Mouse (Mus musculus): ENCODE results near the gene Maml2. TPM values are rescaled to one million over a fixed set of nuclear protein-coding genes. Genes with fewer than 3 reads are reported as not detected.

Maml2 gene
- 10 to 100 TPM; 20.5 to 22.8 TPM for total RNA-seq (2021)

- no peak for DNase-seq (ENCODE audit: extremely low spot score in 1 of 2, low spot score in 1 of 2)
These were observed at the start of gene Maml2 for GRCm38 (mm10) chr9:13297668-13298512. TSS of gene Maml2 (plus strand) at chr9:13297957.

GRCm38 (mm10) chr9:13248104-13248503 is 49.7 kb upstream of the Maml2 start:
- DNase-seq (ENCODE audit: extremely low spot score in 1 of 2, low spot score in 1 of 2), result no peak

- no peak for DNase-seq (ENCODE audit: extremely low spot score in 1 of 2, low spot score in 1 of 2)
These were observed 46.5 kb upstream of the Maml2 start for GRCm38 (mm10) chr9:13251251-13251650.

GRCm38 (mm10) chr9:13256726-13257125 is 41.0 kb upstream of the Maml2 start:
- DNase-seq (ENCODE audit: extremely low spot score in 1 of 2, low spot score in 1 of 2), result no peak

GRCm38 (mm10) chr9:13258173-13258572 is 39.6 kb upstream of the Maml2 start:
- DNase-seq (ENCODE audit: extremely low spot score in 1 of 2, low spot score in 1 of 2), result no peak

- no peak for DNase-seq (ENCODE audit: extremely low spot score in 1 of 2, low spot score in 1 of 2)
These were observed 36.8 kb upstream of the Maml2 start for GRCm38 (mm10) chr9:13260980-13261379.

- no peak for DNase-seq (ENCODE audit: extremely low spot score in 1 of 2, low spot score in 1 of 2)
These were observed 24.5 kb upstream of the Maml2 start for GRCm38 (mm10) chr9:13273219-13273618.

GRCm38 (mm10) chr9:13287482-13287881 is 10.3 kb upstream of the Maml2 start:
- no peak for DNase-seq (ENCODE audit: extremely low spot score in 1 of 2, low spot score in 1 of 2)

- peak; percentile 73 to 81 for DNase-seq (ENCODE audit: extremely low spot score in 1 of 2, low spot score in 1 of 2)
These were observed 1.3 kb upstream of the Maml2 start for GRCm38 (mm10) chr9:13296274-13297121.

- no peak for DNase-seq (ENCODE audit: extremely low spot score in 1 of 2, low spot score in 1 of 2)
These were observed 562 bp upstream of the Maml2 start for GRCm38 (mm10) chr9:13297122-13297667.

GRCm38 (mm10) chr9:13298513-13298878 is 739 bp downstream of the Maml2 start:
- no peak for DNase-seq (ENCODE audit: extremely low spot score in 1 of 2, low spot score in 1 of 2)

GRCm38 (mm10) chr9:13299190-13299589 is 1.4 kb downstream of the Maml2 start:
- no peak for DNase-seq (ENCODE audit: extremely low spot score in 1 of 2, low spot score in 1 of 2)

GRCm38 (mm10) chr9:13300041-13300441 is 2.3 kb downstream of the Maml2 start:
- DNase-seq (ENCODE audit: extremely low spot score in 1 of 2, low spot score in 1 of 2), result no peak

- no peak for DNase-seq (ENCODE audit: extremely low spot score in 1 of 2, low spot score in 1 of 2)
These were observed 3.4 kb downstream of the Maml2 start for GRCm38 (mm10) chr9:13300891-13301782.

- DNase-seq (ENCODE audit: extremely low spot score in 1 of 2, low spot score in 1 of 2), result no peak
These were observed 4.5 kb downstream of the Maml2 start for GRCm38 (mm10) chr9:13302183-13302825.

- DNase-seq (ENCODE audit: extremely low spot score in 1 of 2, low spot score in 1 of 2), result no peak
These were observed 5.5 kb downstream of the Maml2 start for GRCm38 (mm10) chr9:13303099-13303771.

GRCm38 (mm10) chr9:13303976-13304375 is 6.2 kb downstream of the Maml2 start:
- DNase-seq (ENCODE audit: extremely low spot score in 1 of 2, low spot score in 1 of 2), result no peak

- DNase-seq (ENCODE audit: extremely low spot score in 1 of 2, low spot score in 1 of 2), result no peak
These were observed 8.7 kb downstream of the Maml2 start for GRCm38 (mm10) chr9:13306471-13306870.

- DNase-seq (ENCODE audit: extremely low spot score in 1 of 2, low spot score in 1 of 2), result no peak
These were observed 9.5 kb downstream of the Maml2 start for GRCm38 (mm10) chr9:13307226-13307625.

Measured in layer of hippocampus, postnatal 25 days (tissue).